Mouse (Mus musculus) testis, adult 10 weeks (tissue): ENCODE results near the gene Itm2c. TPM values are rescaled to one million over a fixed set of nuclear protein-coding genes. Genes with fewer than 3 reads are reported as not detected.

Source experiments
- polyA plus RNA-seq: library from polyadenylated mRNA; stranded (reverse); fragments of 350-450 nt; fragmentation: Illumina TruSeq; extraction: RNeasy Lipid Tissue Mini Kit (QIAGEN cat#74804); gene quantifications from one replicate; pipeline ENCODE4 v1.2.3, GENCODE M21; 2014; ENCODE audit warnings: low read depth, low replicate concordance

Itm2c gene
- polyA plus RNA-seq: 3.9 TPM

GRCm38 (mm10) chr1:85894231-85894747 is at the start of gene Itm2c:
TSS of gene Itm2c (plus strand) at chr1:85894281.

GRCm38 (mm10) chr1:85928057-85928687 is 34.1 kb downstream of the Itm2c start, which contains the start of gene 4933407L21Rik:
TSS of gene 4933407L21Rik (plus strand) at chr1:85928483.

Other genes starting within 250 kb of the Itm2c start
- 2.8 TPM for gene Sp100, start 244.3 kb upstream of the Itm2c start, polyA plus RNA-seq
- gene A630001G21Rik, start 115.6 kb upstream of the Itm2c start, polyA plus RNA-seq: 0.50 TPM
- 79.9 TPM for gene Cab39, start 100.8 kb upstream of the Itm2c start, polyA plus RNA-seq
- gene 4933407L21Rik, start 34.2 kb downstream of the Itm2c start, polyA plus RNA-seq: 1.1 TPM
- gene Gpr55, start 66.7 kb downstream of the Itm2c start, polyA plus RNA-seq: 7.4 TPM
- 151 TPM for gene Spata3, start 122.5 kb downstream of the Itm2c start, polyA plus RNA-seq
- gene 2810459M11Rik, start 151.6 kb downstream of the Itm2c start, polyA plus RNA-seq: 0.13 TPM
- gene Psmd1, start 170.1 kb downstream of the Itm2c start, polyA plus RNA-seq: 108 TPM
- 0.18 TPM for gene Htr2b, start 217.7 kb downstream of the Itm2c start, polyA plus RNA-seq
- gene Gm21972, start 239.4 kb downstream of the Itm2c start, polyA plus RNA-seq: not detected